Mouse (Mus musculus) bone marrow, adult 2 months (tissue): ENCODE measurements around the gene Tulp2. TPM values are rescaled to one million over a fixed set of nuclear protein-coding genes. Genes with fewer than 3 reads are reported as not detected.
"Not testable (repeated sequence)": the region's sequence is repeated elsewhere in the genome, so short reads cannot be mapped to it uniquely, and the experiment has no call there.

Experiments used
- H3K27ac ChIP-seq: fragments of 200-500 bp; 2 replicates; pipeline ENCODE4 v1.5.1; 2012; ENCODE audit warnings: low read depth, mild to moderate bottlenecking, control low read depth, inconsistent platforms, low read length; ENCODE audit not compliant: control insufficient read depth, poor library complexity, insufficient read depth
- H3K4me1 ChIP-seq: fragments of 200-500 bp; 2 replicates; pipeline ENCODE4 v1.6.1; 2011; ENCODE audit warnings: low read length; ENCODE audit not compliant: control insufficient read depth, insufficient read depth
- H3K4me3 ChIP-seq: fragments of 200-500 bp; replicated peaks from 2 replicates; pipeline ENCODE3; 2011; ENCODE audit warnings: mild to moderate bottlenecking, low read depth, low read length, control low read depth; ENCODE audit not compliant: control insufficient read depth
- CTCF ChIP-seq: fragments of 200-500 bp; IDR thresholded peaks from 2 replicates; pipeline ENCODE4 v1.5.1; 2011; ENCODE audit warnings: low read length, control low read depth; ENCODE audit not compliant: control insufficient read depth, insufficient read depth
- POLR2A ChIP-seq: fragments of 200-500 bp; IDR thresholded peaks from 2 replicates; pipeline ENCODE4 v1.6.1; 2011; ENCODE audit warnings: low read depth, mild to moderate bottlenecking, control low read depth, low read length, borderline replicate concordance; ENCODE audit not compliant: control insufficient read depth
- WGBS: fragments of 180-500 bp; shearing (Covaris S2); methylation state at CpG from one replicate; pipeline ENCODE4 v1.1.7; 2018; 5-methylcytosine and 5-hydroxymethylcytosine counted together
- polyA plus RNA-seq: library from polyadenylated mRNA; stranded (reverse); fragments of >200 nt; gene quantifications from 2 replicates; pipeline ENCODE4 v1.2.4, GENCODE M21; 2011; ENCODE audit warnings: low replicate concordance; ENCODE audit not compliant: missing spikeins, insufficient read depth, insufficient read length

Tulp2 gene
- polyA plus RNA-seq, 1 experiment, result 1.3 TPM

DNA sequence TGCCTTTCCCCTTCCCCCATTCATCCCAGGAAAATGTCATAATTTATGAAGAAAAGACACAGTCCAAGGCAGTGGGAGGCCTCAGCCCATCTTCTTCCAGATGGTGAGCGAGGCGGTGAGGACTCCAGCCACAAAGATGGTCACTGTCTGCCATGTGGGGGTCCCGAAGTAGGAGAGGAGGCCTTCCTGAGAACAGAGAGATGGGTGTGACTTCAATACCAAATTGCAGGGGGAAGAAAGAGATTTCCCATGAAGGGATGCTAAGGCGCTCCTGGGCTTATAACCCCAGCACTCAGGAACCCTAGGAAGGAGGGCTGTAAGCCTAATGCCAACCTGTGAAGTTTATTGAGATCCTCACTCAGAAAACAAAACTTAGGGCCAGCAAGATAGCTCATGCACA is 19.9 kb upstream of the Tulp2 start:
- WGBS, result 88% methylated on average over 4 of the region's 4 CpGs
- H3K4me1 ChIP-seq, result peaks cover 4% of the 10 kb centered on the region; the same call in 1 of the 2 replicates
- H3K4me3 ChIP-seq, result no peak overlapping the region
- TF ChIP-seq CTCF, result no peak
- H3K27ac ChIP-seq, result no peak overlapping the region

GRCm38 (mm10) chr7:45462325-45462724 is 19.4 kb upstream of the Tulp2 start:
- no peak for TF ChIP-seq CTCF
- no peak for TF ChIP-seq POLR2A
- 93% methylated on average over 4 of the region's 4 CpGs for WGBS
- H3K4me1 ChIP-seq, result peaks cover 1% of the 10 kb centered on the region; the same call in 1 of the 2 replicates
- no peak overlapping the region for H3K4me3 ChIP-seq
- no peak overlapping the region for H3K27ac ChIP-seq

DNA sequence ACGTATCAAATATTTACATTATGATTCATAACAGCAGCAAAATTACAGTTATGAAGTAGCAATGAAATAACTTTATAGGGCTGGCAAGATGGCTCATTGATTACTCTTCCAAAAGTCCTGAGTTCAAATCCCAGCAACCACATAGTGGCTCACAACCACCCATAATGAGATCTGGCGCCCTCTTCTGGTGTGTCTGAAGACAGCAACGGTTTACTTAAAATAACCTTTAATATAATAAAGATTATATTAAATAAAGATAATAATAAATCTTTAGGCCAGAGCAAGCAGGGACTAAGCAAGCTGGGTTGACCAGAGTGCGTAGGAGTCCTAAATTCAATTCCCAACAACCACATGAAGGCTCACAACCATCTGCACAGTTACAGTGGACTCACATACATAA is 18.8 kb upstream of the Tulp2 start:
- not testable (repeated sequence) for H3K27ac ChIP-seq, H3K4me3 ChIP-seq, H3K4me1 ChIP-seq
- WGBS, result 77% methylated on average over 4 of the region's 4 CpGs

DNA sequence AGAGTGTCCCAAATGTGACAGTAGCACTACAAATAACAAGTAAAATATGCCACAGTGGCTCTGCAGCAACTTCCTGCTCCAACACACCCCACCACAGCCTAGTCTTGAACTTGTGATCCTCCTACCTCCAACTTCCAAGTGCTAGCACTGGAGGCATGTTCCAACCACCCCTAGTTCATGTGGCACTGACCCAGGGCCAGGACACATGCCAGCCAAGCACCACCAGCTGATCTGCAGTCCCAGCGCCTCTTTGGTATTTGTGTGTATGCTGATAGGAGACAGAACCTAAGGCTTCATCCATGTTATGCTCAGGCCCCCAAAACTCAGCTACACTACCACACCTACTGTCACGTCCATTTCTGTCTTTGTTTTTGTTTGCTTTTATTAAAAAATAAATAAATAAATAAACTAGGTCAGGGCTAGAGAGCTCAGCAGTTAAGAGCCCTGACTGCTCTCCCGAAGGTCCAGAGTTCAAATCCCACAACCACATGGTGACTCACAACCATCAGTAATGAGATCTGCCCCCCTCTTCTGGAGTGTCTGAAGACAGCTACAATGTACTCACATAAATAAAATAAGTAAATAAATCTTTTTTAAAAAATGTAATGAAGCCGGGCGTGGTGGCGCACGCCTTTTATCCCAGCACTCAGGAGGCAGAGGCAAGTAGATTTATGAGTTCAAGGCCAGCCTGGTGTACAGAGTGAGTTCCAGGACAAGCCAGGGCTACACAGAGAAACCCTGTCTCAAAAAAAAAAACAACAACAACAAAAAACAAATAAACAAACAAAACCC is 17.5 kb upstream of the Tulp2 start:
- TF ChIP-seq POLR2A, result no peak
- TF ChIP-seq CTCF, result no peak
- no peak overlapping the region for H3K27ac ChIP-seq
- H3K4me1 ChIP-seq, result peaks cover 1% of the 10 kb centered on the region; the same call in 1 of the 2 replicates
- H3K4me3 ChIP-seq, result no peak overlapping the region
- 87% methylated on average over 7 of the region's 7 CpGs for WGBS

- Histone ChIP-seq H3K4me3 (no peak overlapping the region), H3K4me1 (peaks cover 1% of the 10 kb centered on the region; the same call in 1 of the 2 replicates), H3K27ac (no peak overlapping the region)
- TF ChIP-seq POLR2A, result no peak
- no peak for TF ChIP-seq CTCF
- WGBS, result 91% methylated on average over 12 of the region's 12 CpGs
These were observed 16.6 kb upstream of the Tulp2 start for GRCm38 (mm10) chr7:45465112-45465511.

GRCm38 (mm10) chr7:45465549-45465948 is 16.1 kb upstream of the Tulp2 start:
- H3K4me1 ChIP-seq, result peaks cover 1% of the 10 kb centered on the region; the same call in 1 of the 2 replicates
- WGBS, result 73% methylated on average over 9 of the region's 9 CpGs
- no peak overlapping the region for H3K27ac ChIP-seq
- H3K4me3 ChIP-seq, result no peak overlapping the region
- peak; percentile 8; the same call in 1 of the 2 replicates for TF ChIP-seq CTCF
- TF ChIP-seq POLR2A, result no peak

GRCm38 (mm10) chr7:45466283-45467089 is 15.2 kb upstream of the Tulp2 start, which contains the start of gene Bax:
Gene Bax, minus strand, starts transcription at chr7:45466898.
- peak within 1 kb of the TSS; percentile 51 for H3K27ac ChIP-seq
- WGBS, result under 1% methylated on average over 57 of the region's 58 CpGs
- H3K4me3 ChIP-seq, result peak within 1 kb of the TSS; percentile 80
- no peaks in the 10 kb centered on the region for H3K4me1 ChIP-seq
- TF ChIP-seq POLR2A (peak; percentile 88; the same call in 1 of the 2 replicates), CTCF (no peak)

GRCm38 (mm10) chr7:45467090-45467670 is 14.5 kb upstream of the Tulp2 start:
- 0 out of 2 replicates have a peak overlapping the region, but pooled peaks have one; percentile 51 for H3K27ac ChIP-seq
- WGBS, result 45% methylated on average over 7 of the region's 7 CpGs
- H3K4me3 ChIP-seq, result peak overlapping the region; percentile 80
- H3K4me1 ChIP-seq, result no peaks in the 10 kb centered on the region
- TF ChIP-seq POLR2A, result no peak
- TF ChIP-seq CTCF, result no peak
